Mouse (Mus musculus): ENCODE results near the gene Dock9. TPM values are rescaled to one million over a fixed set of nuclear protein-coding genes. Genes with fewer than 3 reads are reported as not detected.

Dock9 gene
- polyA plus RNA-seq, 1 experiment = 2.8 TPM

DNA sequence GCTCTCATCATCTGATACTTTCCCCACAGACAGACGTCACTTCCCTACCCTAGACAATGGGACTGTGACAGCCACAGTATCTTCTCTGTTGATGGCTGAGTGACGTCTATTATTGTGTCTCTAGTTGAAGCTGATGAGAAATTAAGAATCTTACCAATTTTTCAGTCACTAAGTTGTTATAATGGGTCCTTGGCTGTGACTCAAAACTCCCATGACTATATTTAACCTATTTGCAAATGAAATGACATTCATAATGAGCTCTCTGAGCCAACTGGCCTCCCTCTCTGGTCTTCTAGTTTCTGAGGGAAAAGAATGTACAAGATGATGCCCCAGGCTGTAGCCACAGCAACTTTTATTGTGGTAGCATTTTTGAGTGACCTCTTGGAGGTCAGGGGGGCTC lies 153.3 kb downstream of the Dock9 start:
- no peak for TF ChIP-seq POLR2AphosphoS2 (IDR thresholded peaks at IDR 0.05; ENCODE audit: insufficient read length, low read depth)
- no peak overlapping the region for H3K4me2 ChIP-seq (ENCODE audit: low read depth)
- no peak overlapping the region for H3K4me3 ChIP-seq
- no peaks in the 10 kb centered on the region for H3K27me3 ChIP-seq (ENCODE audit: control insufficient read depth, insufficient read depth, insufficient read length)
- no peak overlapping the region for H3ac ChIP-seq (ENCODE audit: control insufficient read depth, insufficient read length)
- H3K36me3 ChIP-seq (ENCODE audit: control insufficient read depth, insufficient read depth) = no peaks in the 10 kb centered on the region
- no peaks in the 10 kb centered on the region for H3K79me2 ChIP-seq (ENCODE audit: control insufficient read depth, insufficient read depth)

DNA sequence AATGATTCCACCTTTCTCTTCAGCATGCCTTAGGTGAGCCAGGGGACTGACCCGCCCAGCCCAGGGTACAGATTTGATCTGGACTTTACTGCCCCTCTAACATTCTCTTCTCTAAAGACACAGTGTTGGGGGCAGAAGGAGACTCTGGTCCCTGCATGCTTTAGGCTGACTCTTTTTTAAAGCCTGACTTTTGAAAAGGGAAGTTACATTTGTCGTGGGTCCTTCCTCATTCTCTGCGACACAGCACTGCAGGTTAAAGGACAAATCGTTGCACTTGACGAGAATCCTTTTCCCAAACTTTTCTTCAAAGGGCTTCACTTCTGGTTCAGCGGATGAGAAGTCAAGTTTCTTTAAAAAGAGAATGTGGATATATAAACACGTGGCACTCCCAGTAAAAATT lies 156.4 kb downstream of the Dock9 start:
- no peak overlapping the region for H3ac ChIP-seq (ENCODE audit: control insufficient read depth, insufficient read length)
- H3K36me3 ChIP-seq (ENCODE audit: control insufficient read depth, insufficient read depth) = no peaks in the 10 kb centered on the region
- H3K4me3 ChIP-seq = no peak overlapping the region
- no peaks in the 10 kb centered on the region for H3K79me2 ChIP-seq (ENCODE audit: control insufficient read depth, insufficient read depth)
- no peak for TF ChIP-seq REST (IDR thresholded peaks at IDR 0.05; ENCODE audit: insufficient read depth, insufficient read length)
- no peak for TF ChIP-seq MYOG (IDR thresholded peaks at IDR 0.05; ENCODE audit: control insufficient read depth in 1 of 3, insufficient read depth in 1 of 3, insufficient read length in 2 of 3, low read depth in 2 of 3)
- no peak for TF ChIP-seq E2F4 (IDR thresholded peaks at IDR 0.05; ENCODE audit: insufficient read depth)
- no peak for TF ChIP-seq MYOD1 (IDR thresholded peaks at IDR 0.05; ENCODE audit: control insufficient read depth in 1 of 3, insufficient read length in 2 of 3, low read depth in 2 of 3)
- TF ChIP-seq SRF (IDR thresholded peaks at IDR 0.05; ENCODE audit: control insufficient read depth, insufficient read length, low read depth) = no peak
- TF ChIP-seq POLR2A (IDR thresholded peaks at IDR 0.05; ENCODE audit: insufficient read length, low read depth) = no peak
- no peak for TF ChIP-seq TCF3 (IDR thresholded peaks at IDR 0.05; ENCODE audit: insufficient read length, low read depth)
- TF ChIP-seq TCF12 (IDR thresholded peaks at IDR 0.05; ENCODE audit: insufficient read depth, poor library complexity, severe bottlenecking) = no peak
- TF ChIP-seq CEBPB (IDR thresholded peaks at IDR 0.05; ENCODE audit: insufficient read depth, poor library complexity, severe bottlenecking) = no peak
- TF ChIP-seq MAX (IDR thresholded peaks at IDR 0.05; ENCODE audit: low read depth) = no peak
- no peak for TF ChIP-seq USF1 (IDR thresholded peaks at IDR 0.05; ENCODE audit: low read depth)
- no peak for TF ChIP-seq POLR2AphosphoS2 (IDR thresholded peaks at IDR 0.05; ENCODE audit: insufficient read length, low read depth)
- no peaks in the 10 kb centered on the region for H3K27me3 ChIP-seq (ENCODE audit: control insufficient read depth, insufficient read depth, insufficient read length)
- H3K4me2 ChIP-seq (ENCODE audit: low read depth) = no peak overlapping the region

- Histone ChIP-seq H3ac (ENCODE audit: control insufficient read depth, insufficient read length) (no peak overlapping the region), H3K79me2 (ENCODE audit: control insufficient read depth, insufficient read depth) (no peaks in the 10 kb centered on the region), H3K4me2 (ENCODE audit: low read depth) (no peak overlapping the region), H3K27me3 (ENCODE audit: control insufficient read depth, insufficient read depth, insufficient read length) (no peaks in the 10 kb centered on the region), H3K4me3 (no peak overlapping the region), H3K36me3 (ENCODE audit: control insufficient read depth, insufficient read depth) (no peaks in the 10 kb centered on the region)
- TF ChIP-seq POLR2A (IDR thresholded peaks at IDR 0.05; ENCODE audit: insufficient read length, low read depth) (no peak), REST (IDR thresholded peaks at IDR 0.05; ENCODE audit: insufficient read depth, insufficient read length) (no peak), SRF (IDR thresholded peaks at IDR 0.05; ENCODE audit: control insufficient read depth, insufficient read length, low read depth) (no peak), CEBPB (IDR thresholded peaks at IDR 0.05; ENCODE audit: insufficient read depth, poor library complexity, severe bottlenecking) (no peak), E2F4 (IDR thresholded peaks at IDR 0.05; ENCODE audit: insufficient read depth) (no peak), MYOG (IDR thresholded peaks at IDR 0.05; ENCODE audit: control insufficient read depth in 1 of 3, insufficient read depth in 1 of 3, insufficient read length in 2 of 3, low read depth in 2 of 3) (no peak), POLR2AphosphoS2 (IDR thresholded peaks at IDR 0.05; ENCODE audit: insufficient read length, low read depth) (no peak), TCF3 (IDR thresholded peaks at IDR 0.05; ENCODE audit: insufficient read length, low read depth) (no peak), MYOD1 (IDR thresholded peaks at IDR 0.05; ENCODE audit: control insufficient read depth in 1 of 3, insufficient read length in 2 of 3, low read depth in 2 of 3) (no peak), USF1 (IDR thresholded peaks at IDR 0.05; ENCODE audit: low read depth) (no peak), MAX (IDR thresholded peaks at IDR 0.05; ENCODE audit: low read depth) (no peak), TCF12 (IDR thresholded peaks at IDR 0.05; ENCODE audit: insufficient read depth, poor library complexity, severe bottlenecking) (no peak)
These were observed 160.6 kb downstream of the Dock9 start for GRCm38 (mm10) chr14:121636935-121637510.

DNA sequence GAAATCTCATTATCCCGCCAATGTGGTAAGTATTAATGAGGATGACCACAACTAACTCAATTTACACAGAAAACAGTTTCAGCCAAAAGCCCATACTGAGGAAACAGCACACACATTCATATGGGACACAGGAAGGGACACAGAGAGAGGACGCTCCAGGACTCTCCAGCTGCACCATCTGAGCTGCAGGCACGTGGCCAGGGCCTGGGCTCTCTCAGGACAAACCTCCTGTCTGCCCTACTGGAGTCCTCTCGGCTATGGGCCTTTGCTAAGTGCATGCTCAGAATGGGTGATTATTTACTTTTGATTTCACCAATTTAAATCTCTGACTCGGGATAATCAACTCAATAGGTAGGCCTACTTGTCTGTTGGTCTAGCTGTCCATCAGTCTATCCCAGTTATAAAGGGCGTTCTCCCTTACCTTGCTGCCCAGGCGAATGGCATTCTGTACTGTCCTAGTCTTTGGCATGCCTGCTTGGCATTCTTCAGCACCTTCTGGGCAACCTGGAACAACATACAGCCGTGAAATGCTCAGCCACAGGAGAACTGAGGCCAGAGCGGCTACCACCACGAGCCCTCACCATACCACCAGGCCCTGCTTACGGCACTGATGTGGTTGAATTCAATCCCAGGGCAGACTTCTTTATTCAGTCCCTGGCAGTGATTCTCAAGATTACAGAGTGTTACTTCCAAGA lies 162.8 kb downstream of the Dock9 start:
- Histone ChIP-seq H3K4me3 (no peak overlapping the region), H3K4me2 (ENCODE audit: low read depth) (no peak overlapping the region), H3K79me2 (ENCODE audit: control insufficient read depth, insufficient read depth) (no peaks in the 10 kb centered on the region), H3K27me3 (ENCODE audit: control insufficient read depth, insufficient read depth, insufficient read length) (no peaks in the 10 kb centered on the region), H3ac (ENCODE audit: control insufficient read depth, insufficient read length) (no peak overlapping the region), H3K36me3 (ENCODE audit: control insufficient read depth, insufficient read depth) (no peaks in the 10 kb centered on the region)
- TF ChIP-seq REST (IDR thresholded peaks at IDR 0.05; ENCODE audit: insufficient read depth, insufficient read length) (no peak), MYOG (IDR thresholded peaks at IDR 0.05; ENCODE audit: control insufficient read depth in 1 of 3, insufficient read depth in 1 of 3, insufficient read length in 2 of 3, low read depth in 2 of 3) (no peak), SRF (IDR thresholded peaks at IDR 0.05; ENCODE audit: control insufficient read depth, insufficient read length, low read depth) (no peak), E2F4 (IDR thresholded peaks at IDR 0.05; ENCODE audit: insufficient read depth) (no peak), MAX (IDR thresholded peaks at IDR 0.05; ENCODE audit: low read depth) (no peak), TCF3 (IDR thresholded peaks at IDR 0.05; ENCODE audit: insufficient read length, low read depth) (no peak), USF1 (IDR thresholded peaks at IDR 0.05; ENCODE audit: low read depth) (no peak), TCF12 (IDR thresholded peaks at IDR 0.05; ENCODE audit: insufficient read depth, poor library complexity, severe bottlenecking) (no peak), POLR2A (IDR thresholded peaks at IDR 0.05; ENCODE audit: insufficient read length, low read depth) (no peak), CEBPB (IDR thresholded peaks at IDR 0.05; ENCODE audit: insufficient read depth, poor library complexity, severe bottlenecking) (no peak), POLR2AphosphoS2 (IDR thresholded peaks at IDR 0.05; ENCODE audit: insufficient read length, low read depth) (no peak), MYOD1 (IDR thresholded peaks at IDR 0.05; ENCODE audit: control insufficient read depth in 1 of 3, insufficient read length in 2 of 3, low read depth in 2 of 3) (no peak)

All from myocyte (in vitro differentiated cells).